11 mouse cellular contexts compared by ENCODE assay signal in the genomic region with DNA sequence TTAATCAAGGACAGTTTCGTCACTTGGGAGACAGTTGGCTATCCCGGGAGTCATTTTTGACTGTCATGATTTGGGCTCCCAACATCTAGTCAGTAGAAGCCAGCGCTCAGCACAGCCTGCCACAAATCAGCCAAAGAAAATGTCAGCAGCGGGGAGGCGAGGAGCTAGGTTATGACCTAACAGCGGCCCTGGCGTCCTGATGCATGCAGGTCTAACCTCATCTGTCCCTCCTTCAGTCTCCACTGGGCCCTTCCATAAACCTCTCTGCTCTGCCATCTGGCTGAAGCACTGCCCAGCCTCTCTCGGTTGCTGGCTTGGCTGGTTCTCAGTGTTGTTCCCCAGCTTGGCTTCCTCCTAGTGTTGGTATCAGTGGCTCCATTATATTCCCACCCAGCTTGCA. TPM values are rescaled to one million over a fixed set of nuclear protein-coding genes. Genes with fewer than 3 reads are reported as not detected.
A peak's percentile ranks its signal among the peaks of the same experiment; 100 is the strongest.
DNase-seq lines count a peak whose midpoint lies in the region; ATAC-seq and TF ChIP-seq lines count a peak whose summit lies in the region.
"Had no signal": no experiment of that assay in that cellular context is flagged by ENCODE, and none has a peak within 500 bp of the region (broad histone marks: within the 10 kb centered on the region; RNA-seq: fewer than 3 reads in every experiment).

No protein-coding gene starts in this region.

- ATAC-seq in hindbrain, embryonic 15.5 days (ENCODE audit: low FRiP score, low read depth), result peak; percentile 43; the same call in 1 of the 2 replicates
- ATAC-seq in hindbrain, embryonic 12.5 days (ENCODE audit: low FRiP score), result no peak
- no peak for ATAC-seq in megakaryocyte-erythroid progenitor cell, adult 5-6 weeks (replicated peaks; ENCODE audit: low FRiP score, low TSS enrichment, poor library complexity, severe bottlenecking)
- ATAC-seq in granulocyte monocyte progenitor cell, adult 5-6 weeks (replicated peaks; ENCODE audit: poor library complexity, severe bottlenecking), result no peak
- ATAC-seq: forebrain, embryonic 13.5 days had no signal

- no peak for DNase-seq in testis, postnatal 10 days (ENCODE audit: low spot score)
- DNase-seq in heart, postnatal 36 days, result peak; percentile 37 to 59
- DNase-seq: thymus, postnatal 25 days had no signal

- H3K4me1 ChIP-seq in hindbrain, embryonic 15.5 days (replicated peaks), result peaks cover 12% of the 10 kb centered on the region
- H3K4me1 ChIP-seq in hindbrain, embryonic 12.5 days, result peaks cover 7% of the 10 kb centered on the region
- peaks cover 6% of the 10 kb centered on the region for H3K4me1 ChIP-seq in testis, adult 2 months (ENCODE audit: control insufficient read depth, insufficient read depth, low read length)

- intact Hi-C loops in heart, postnatal 36 days (cut with DNase I), result no loop called here

- H3K27ac ChIP-seq in hindbrain, embryonic 15.5 days (replicated peaks), result peak overlapping the region; percentile 45
- H3K27ac ChIP-seq in hindbrain, embryonic 12.5 days, result no peak overlapping the region
- H3K27ac ChIP-seq in testis, adult 2 months (ENCODE audit: control insufficient read depth, insufficient read depth, low read depth, low read length), result peak overlapping the region; percentile 32; the same call in 1 of the 2 replicates
- H3K27ac ChIP-seq: forebrain, embryonic 13.5 days had no signal

- H3K4me3 ChIP-seq in hindbrain, embryonic 15.5 days, result no peak overlapping the region
- H3K4me3 ChIP-seq in hindbrain, embryonic 12.5 days, result no peak overlapping the region
- H3K4me3 ChIP-seq in testis, adult 2 months (ENCODE audit: control insufficient read depth, low read depth, low read length), result no peak overlapping the region
- H3K4me3 ChIP-seq: forebrain, embryonic 13.5 days had no signal

- no peak overlapping the region for H3K4me2 ChIP-seq in hindbrain, embryonic 15.5 days
- no peak overlapping the region for H3K4me2 ChIP-seq in hindbrain, embryonic 12.5 days (replicated peaks)
- H3K4me2 ChIP-seq: forebrain, embryonic 13.5 days had no signal

- no peak overlapping the region for H3K9ac ChIP-seq in hindbrain, embryonic 15.5 days
- H3K9ac ChIP-seq in hindbrain, embryonic 12.5 days, result no peak overlapping the region
- H3K9ac ChIP-seq: forebrain, embryonic 13.5 days had no signal

- H3K9me3 ChIP-seq in hindbrain, embryonic 15.5 days, result no peaks in the 10 kb centered on the region
- H3K9me3 ChIP-seq in hindbrain, embryonic 12.5 days (replicated peaks), result no peaks in the 10 kb centered on the region
- H3K9me3 ChIP-seq: forebrain, embryonic 13.5 days had no signal

- TF ChIP-seq POLR2A in testis, adult 2 months (IDR thresholded peaks at IDR 0.05; ENCODE audit: control insufficient read depth, low read depth, low read length), result no peak

- WGBS in hindbrain, embryonic 15.5 days, result 78% methylated on average over 8 of the region's 8 CpGs
- WGBS in hindbrain, embryonic 12.5 days, result 79% methylated on average over 8 of the region's 8 CpGs

- no peak for TF ChIP-seq CTCF in testis, adult 2 months (IDR thresholded peaks at IDR 0.05; ENCODE audit: control insufficient read depth, insufficient read depth, insufficient replicate concordance, low read depth, low read length)

- no peaks in the 10 kb centered on the region for H3K27me3 ChIP-seq in hindbrain, embryonic 15.5 days
- H3K27me3 ChIP-seq in hindbrain, embryonic 12.5 days, result no peaks in the 10 kb centered on the region
- H3K27me3 ChIP-seq in testis, adult 2 months (ENCODE audit: control insufficient read depth, insufficient read depth, low read length), result no peaks in the 10 kb centered on the region
- H3K27me3 ChIP-seq: forebrain, embryonic 13.5 days had no signal

- H3K36me3 ChIP-seq in hindbrain, embryonic 15.5 days, result no peaks in the 10 kb centered on the region
- no peaks in the 10 kb centered on the region for H3K36me3 ChIP-seq in hindbrain, embryonic 12.5 days
- no peaks in the 10 kb centered on the region for H3K36me3 ChIP-seq in testis, adult 2 months (ENCODE audit: control insufficient read depth, insufficient read depth, low read length)

RNA-seq across cellular contexts. Expression of a gene that starts 5.4 kb away (rescaled TPM):
- 21.3 and 21.6 TPM in 2 replicates for polyA plus RNA-seq in hindbrain, embryonic 15.5 days (2015; fragmentation: Nextera tagmentation; extraction: Ambion mirVana)
- 15.4 and 18.0 TPM in 2 replicates for polyA plus RNA-seq in hindbrain, embryonic 12.5 days (2016; fragmentation: Nextera tagmentation; extraction: Ambion mirVana)
- 28.0 and 30.7 TPM in 2 replicates for polyA plus RNA-seq in testis, adult 2 months (2012; rRNA removed)
- total RNA-seq in heart, postnatal 36 days (2021), result 1 to 10 TPM; 9.5 to 9.7 TPM
- 17.0 and 18.6 TPM in 2 replicates for total RNA-seq in megakaryocyte-erythroid progenitor cell, adult 5-6 weeks (2014; fragmentation: Nextera tagmentation)
- 5.9 and 20.8 TPM in 2 replicates for total RNA-seq in megakaryocyte-erythroid progenitor cell, adult 5-6 weeks (2017)
- 23.9 and 26.4 TPM in 2 replicates for total RNA-seq in granulocyte monocyte progenitor cell, adult 5-6 weeks (2014; fragmentation: Nextera tagmentation)
- 9.7 and 14.2 TPM in 2 replicates for total RNA-seq in granulocyte monocyte progenitor cell, adult 5-6 weeks (2017)

RNA-seq across cellular contexts. Expression of a gene that starts 15.2 kb away (rescaled TPM):
- 1.3 and 1.5 TPM in 2 replicates for polyA plus RNA-seq in hindbrain, embryonic 15.5 days (2015; fragmentation: Nextera tagmentation; extraction: Ambion mirVana)
- 0.13 and 0.25 TPM in 2 replicates for polyA plus RNA-seq in hindbrain, embryonic 12.5 days (2016; fragmentation: Nextera tagmentation; extraction: Ambion mirVana)
- 6.4 and 7.0 TPM in 2 replicates for polyA plus RNA-seq in testis, adult 2 months (2012; rRNA removed)
- 1 to 10 TPM; 1.2 TPM for total RNA-seq in heart, postnatal 36 days (2021)
- 0.17 TPM in 1 of 2 replicates, not detected in the other for total RNA-seq in megakaryocyte-erythroid progenitor cell, adult 5-6 weeks (2014; fragmentation: Nextera tagmentation)
- total RNA-seq in megakaryocyte-erythroid progenitor cell, adult 5-6 weeks (2017), result 0.38 TPM in 1 of 2 replicates, not detected in the other
- 1.2 and 1.3 TPM in 2 replicates for total RNA-seq in granulocyte monocyte progenitor cell, adult 5-6 weeks (2014; fragmentation: Nextera tagmentation)
- total RNA-seq in granulocyte monocyte progenitor cell, adult 5-6 weeks (2017), result 1.4 and 2.9 TPM in 2 replicates

RNA-seq across cellular contexts. Expression of a gene that starts 15.3 kb away (rescaled TPM):
- 0.64 and 0.73 TPM in 2 replicates for polyA plus RNA-seq in hindbrain, embryonic 15.5 days (2015; fragmentation: Nextera tagmentation; extraction: Ambion mirVana)
- 0.21 and 0.57 TPM in 2 replicates for polyA plus RNA-seq in hindbrain, embryonic 12.5 days (2016; fragmentation: Nextera tagmentation; extraction: Ambion mirVana)
- polyA plus RNA-seq in testis, adult 2 months (2012; rRNA removed), result 1.2 and 1.5 TPM in 2 replicates
- total RNA-seq in heart, postnatal 36 days (2021), result under 1 TPM; 0.11 to 0.25 TPM
- total RNA-seq in megakaryocyte-erythroid progenitor cell, adult 5-6 weeks (2014; fragmentation: Nextera tagmentation), result not detected in 2 replicates
- total RNA-seq in megakaryocyte-erythroid progenitor cell, adult 5-6 weeks (2017), result not detected in 2 replicates
- not detected in 2 replicates for total RNA-seq in granulocyte monocyte progenitor cell, adult 5-6 weeks (2014; fragmentation: Nextera tagmentation)
- total RNA-seq in granulocyte monocyte progenitor cell, adult 5-6 weeks (2017), result not detected in 2 replicates
- polyA plus RNA-seq: forebrain, embryonic 13.5 days had no signal

RNA-seq across cellular contexts. Expression of a gene that starts 24.7 kb away (rescaled TPM):
- polyA plus RNA-seq in hindbrain, embryonic 15.5 days (2015; fragmentation: Nextera tagmentation; extraction: Ambion mirVana), result 0.07 and 0.34 TPM in 2 replicates
- not detected in 2 replicates for polyA plus RNA-seq in hindbrain, embryonic 12.5 days (2016; fragmentation: Nextera tagmentation; extraction: Ambion mirVana)
- 8.5 and 8.9 TPM in 2 replicates for polyA plus RNA-seq in testis, adult 2 months (2012; rRNA removed)
- total RNA-seq in heart, postnatal 36 days (2021), result not detected
- not detected in 2 replicates for total RNA-seq in megakaryocyte-erythroid progenitor cell, adult 5-6 weeks (2014; fragmentation: Nextera tagmentation)
- not detected in 2 replicates for total RNA-seq in megakaryocyte-erythroid progenitor cell, adult 5-6 weeks (2017)
- not detected in 2 replicates for total RNA-seq in granulocyte monocyte progenitor cell, adult 5-6 weeks (2014; fragmentation: Nextera tagmentation)
- not detected in 2 replicates for total RNA-seq in granulocyte monocyte progenitor cell, adult 5-6 weeks (2017)
- polyA plus RNA-seq: forebrain, embryonic 13.5 days; liver, embryonic 16.5 days had no signal

RNA-seq across cellular contexts. Expression of a gene that starts 39.5 kb away (rescaled TPM):
- 0.06 and 0.38 TPM in 2 replicates for polyA plus RNA-seq in hindbrain, embryonic 15.5 days (2015; fragmentation: Nextera tagmentation; extraction: Ambion mirVana)
- polyA plus RNA-seq in hindbrain, embryonic 12.5 days (2016; fragmentation: Nextera tagmentation; extraction: Ambion mirVana), result not detected in 2 replicates
- polyA plus RNA-seq in testis, adult 2 months (2012; rRNA removed), result 3.7 and 4.1 TPM in 2 replicates
- under 1 TPM in 1 of 2 experiments, not detected in 1; 0.14 TPM for total RNA-seq in heart, postnatal 36 days (2021)
- total RNA-seq in megakaryocyte-erythroid progenitor cell, adult 5-6 weeks (2014; fragmentation: Nextera tagmentation), result not detected in 2 replicates
- total RNA-seq in megakaryocyte-erythroid progenitor cell, adult 5-6 weeks (2017), result not detected in 2 replicates
- total RNA-seq in granulocyte monocyte progenitor cell, adult 5-6 weeks (2014; fragmentation: Nextera tagmentation), result not detected in 2 replicates
- not detected in 2 replicates for total RNA-seq in granulocyte monocyte progenitor cell, adult 5-6 weeks (2017)
- total RNA-seq: ES-E14 had no signal
- polyA plus RNA-seq: forebrain, embryonic 13.5 days had no signal
